Mouse (Mus musculus): ENCODE results near the gene Heatr4. TPM values are rescaled to one million over a fixed set of nuclear protein-coding genes. Genes with fewer than 3 reads are reported as not detected.

Heatr4 gene
- total and polyA plus RNA-seq, 2 experiments from 2014 or later = 0.16 TPM; not detected in 1

DNA sequence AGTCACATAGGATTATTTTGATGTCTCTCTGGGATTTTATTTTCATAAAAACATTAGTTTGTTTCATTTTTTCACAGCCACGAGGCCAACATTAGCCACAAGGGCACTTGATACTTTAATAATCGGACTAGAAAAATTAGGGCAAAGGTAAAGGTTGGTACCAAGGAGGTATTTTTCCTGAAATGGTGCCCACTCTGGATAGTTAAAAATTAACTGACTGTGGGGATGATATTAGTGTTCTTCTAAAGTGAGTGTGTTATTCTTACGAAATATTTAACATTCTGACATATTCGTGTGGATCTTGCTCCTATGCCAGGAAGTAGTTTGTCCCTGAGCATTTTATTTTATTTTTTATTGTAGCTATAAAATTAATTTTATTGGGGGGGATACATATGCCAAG lies 3.0 kb downstream of the Heatr4 start:
- WGBS = 88% methylated on average over 4 of the region's 4 CpGs
- no peak overlapping the region for H3K4me3 ChIP-seq (ENCODE audit: low read length)
- no peak for TF ChIP-seq CTCF (IDR thresholded peaks at IDR 0.05; ENCODE audit: low read depth)
- no peak overlapping the region for H3K9ac ChIP-seq (replicated peaks; ENCODE audit: low read length)
- H3K36me3 ChIP-seq (ENCODE audit: insufficient read depth, low read length) = no peaks in the 10 kb centered on the region
- H3K27ac ChIP-seq = no peak overlapping the region
- no peaks in the 10 kb centered on the region for H3K27me3 ChIP-seq (ENCODE audit: insufficient read depth, low read length)
- no peak overlapping the region for H3K4me2 ChIP-seq (ENCODE audit: low read depth, low read length)
- no peaks in the 10 kb centered on the region for H3K4me1 ChIP-seq (ENCODE audit: insufficient read depth, low read length)
- H3K9me3 ChIP-seq (ENCODE audit: low read length) = no peaks in the 10 kb centered on the region
- ATAC-seq (no peak), DNase-seq (ENCODE audit: low spot score) (no peak)

DNA sequence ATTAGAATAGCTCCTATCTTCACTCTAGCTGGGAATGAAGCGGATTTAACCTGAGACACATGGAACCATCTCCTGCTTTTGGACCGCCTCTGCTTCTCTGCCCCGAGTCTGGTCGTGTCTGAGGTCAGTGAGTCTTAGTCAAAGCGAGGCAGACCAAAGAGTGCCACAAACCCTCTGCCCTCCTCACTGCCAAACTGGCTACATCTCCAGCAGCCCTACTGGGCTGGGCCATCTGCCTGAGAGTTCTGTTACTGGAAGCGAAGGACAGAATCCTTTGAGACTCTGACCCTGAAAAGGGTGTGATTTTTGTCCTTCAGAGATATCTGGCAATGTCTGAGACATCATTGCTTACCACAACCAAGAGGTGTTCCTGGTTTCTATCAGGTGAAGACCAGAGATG lies 5.8 kb downstream of the Heatr4 start:
- Histone ChIP-seq H3K4me3 (ENCODE audit: low read length) (no peak overlapping the region), H3K4me1 (ENCODE audit: insufficient read depth, low read length) (no peaks in the 10 kb centered on the region), H3K36me3 (ENCODE audit: insufficient read depth, low read length) (no peaks in the 10 kb centered on the region), H3K9ac (replicated peaks; ENCODE audit: low read length) (no peak overlapping the region), H3K9me3 (ENCODE audit: low read length) (no peaks in the 10 kb centered on the region), H3K4me2 (ENCODE audit: low read depth, low read length) (no peak overlapping the region), H3K27me3 (ENCODE audit: insufficient read depth, low read length) (no peaks in the 10 kb centered on the region), H3K27ac (no peak overlapping the region)
- no peak for TF ChIP-seq CTCF (IDR thresholded peaks at IDR 0.05; ENCODE audit: low read depth)
- DNase-seq (ENCODE audit: low spot score) (no peak), ATAC-seq (no peak)
- 85% methylated on average over 6 of the region's 6 CpGs for WGBS

DNA sequence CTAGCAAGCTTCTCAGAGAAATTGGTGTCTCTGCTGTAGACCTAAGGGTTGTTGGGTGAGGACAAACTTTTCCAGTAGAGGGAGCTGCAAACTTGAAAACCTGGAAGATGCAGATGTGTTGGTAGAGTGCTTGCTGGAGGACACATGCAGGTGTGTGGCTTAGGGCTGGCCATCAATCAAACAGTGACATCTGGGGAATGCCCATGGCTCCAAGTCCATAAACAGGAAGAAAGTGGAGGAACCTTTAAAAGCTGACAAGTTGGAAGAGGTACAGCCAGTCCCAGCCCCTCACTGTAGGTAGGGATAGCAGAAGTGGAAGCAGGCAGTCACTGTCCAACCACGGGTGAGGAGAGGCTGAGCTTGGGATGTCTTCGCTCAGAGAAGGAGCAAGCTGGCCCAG lies 12.5 kb downstream of the Heatr4 start:
- DNase-seq (ENCODE audit: low spot score) = peak; percentile 69
- no peak overlapping the region for H3K9ac ChIP-seq (replicated peaks; ENCODE audit: low read length)
- H3K27ac ChIP-seq = no peak overlapping the region
- no peaks in the 10 kb centered on the region for H3K9me3 ChIP-seq (ENCODE audit: low read length)
- no peak overlapping the region for H3K4me2 ChIP-seq (ENCODE audit: low read depth, low read length)
- ATAC-seq = peak; percentile 56; the same call in 1 of the 2 replicates
- H3K27me3 ChIP-seq (ENCODE audit: insufficient read depth, low read length) = no peaks in the 10 kb centered on the region
- whole genome bisulfite sequencing = 79% methylated on average over 2 of the region's 2 CpGs
- H3K36me3 ChIP-seq (ENCODE audit: insufficient read depth, low read length) = no peaks in the 10 kb centered on the region
- no peak overlapping the region for H3K4me3 ChIP-seq (ENCODE audit: low read length)
- TF ChIP-seq CTCF (IDR thresholded peaks at IDR 0.05; ENCODE audit: low read depth) = peak; percentile 70
- no peaks in the 10 kb centered on the region for H3K4me1 ChIP-seq (ENCODE audit: insufficient read depth, low read length)

DNA sequence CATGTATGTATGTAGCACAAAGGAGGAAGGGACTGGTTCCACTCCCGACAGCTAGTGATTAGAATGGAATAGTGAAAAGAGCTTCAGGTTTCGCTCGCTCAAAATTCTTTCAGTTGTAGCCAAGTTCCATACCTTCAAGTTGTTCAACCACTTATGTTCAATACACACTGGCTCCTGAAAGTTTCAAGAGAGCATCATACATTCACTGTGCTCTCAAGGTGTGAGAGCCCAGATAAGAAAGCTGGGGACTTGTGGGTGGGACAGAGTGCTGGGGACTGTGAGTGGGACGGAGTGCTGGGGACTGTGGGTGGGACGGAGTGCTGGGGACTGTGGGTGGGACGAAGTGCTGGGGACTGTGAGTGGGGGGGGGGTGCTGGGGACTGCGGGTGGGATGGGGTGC lies 19.4 kb downstream of the Heatr4 start:
- H3K4me2 ChIP-seq (ENCODE audit: low read depth, low read length) = no peak overlapping the region
- DNase-seq (ENCODE audit: low spot score) = no peak
- no peak overlapping the region for H3K4me3 ChIP-seq (ENCODE audit: low read length)
- H3K27me3 ChIP-seq (ENCODE audit: insufficient read depth, low read length) = no peaks in the 10 kb centered on the region
- no peaks in the 10 kb centered on the region for H3K4me1 ChIP-seq (ENCODE audit: insufficient read depth, low read length)
- WGBS = 93% methylated on average over 6 of the region's 7 CpGs
- no peak overlapping the region for H3K27ac ChIP-seq
- no peak for ATAC-seq
- H3K9me3 ChIP-seq (ENCODE audit: low read length) = no peaks in the 10 kb centered on the region
- TF ChIP-seq CTCF (IDR thresholded peaks at IDR 0.05; ENCODE audit: low read depth) = no peak
- no peaks in the 10 kb centered on the region for H3K36me3 ChIP-seq (ENCODE audit: insufficient read depth, low read length)
- no peak overlapping the region for H3K9ac ChIP-seq (replicated peaks; ENCODE audit: low read length)

- DNase-seq (ENCODE audit: low spot score) (no peak), ATAC-seq (no peak)
- no peak overlapping the region for H3K4me2 ChIP-seq (ENCODE audit: low read depth, low read length)
- H3K9me3 ChIP-seq (ENCODE audit: low read length) = no peaks in the 10 kb centered on the region
- no peaks in the 10 kb centered on the region for H3K4me1 ChIP-seq (ENCODE audit: insufficient read depth, low read length)
- 91% methylated on average over 9 of the region's 9 CpGs for WGBS
- no peak overlapping the region for H3K27ac ChIP-seq
- H3K27me3 ChIP-seq (ENCODE audit: insufficient read depth, low read length) = no peaks in the 10 kb centered on the region
- TF ChIP-seq CTCF (IDR thresholded peaks at IDR 0.05; ENCODE audit: low read depth) = no peak
- H3K36me3 ChIP-seq (ENCODE audit: insufficient read depth, low read length) = no peaks in the 10 kb centered on the region
- H3K4me3 ChIP-seq (ENCODE audit: low read length) = no peak overlapping the region
- H3K9ac ChIP-seq (replicated peaks; ENCODE audit: low read length) = no peak overlapping the region
Measured at GRCm38 (mm10) chr12:83958278-83958677, 26.4 kb downstream of the Heatr4 start.

GRCm38 (mm10) chr12:83951711-83952575 lies 32.7 kb downstream of the Heatr4 start:
- no peaks in the 10 kb centered on the region for H3K36me3 ChIP-seq (ENCODE audit: insufficient read depth, low read length)
- ATAC-seq = no peak
- H3K9ac ChIP-seq (replicated peaks; ENCODE audit: low read length) = peak overlapping the region; percentile 80
- H3K4me3 ChIP-seq (ENCODE audit: low read length) = peak overlapping the region; percentile 80
- no peak for TF ChIP-seq CTCF (IDR thresholded peaks at IDR 0.05; ENCODE audit: low read depth)
- peaks cover 9% of the 10 kb centered on the region for H3K4me1 ChIP-seq (ENCODE audit: insufficient read depth, low read length)
- H3K4me2 ChIP-seq (ENCODE audit: low read depth, low read length) = peak overlapping the region; percentile 69
- no peaks in the 10 kb centered on the region for H3K9me3 ChIP-seq (ENCODE audit: low read length)
- H3K27me3 ChIP-seq (ENCODE audit: insufficient read depth, low read length) = no peaks in the 10 kb centered on the region
- peak overlapping the region; percentile 79; the same call in 1 of the 2 replicates for H3K27ac ChIP-seq
- DNase-seq (ENCODE audit: low spot score) = no peak
- 64% methylated on average over 32 of the region's 32 CpGs for WGBS
